Mouse (Mus musculus): Measurements from ENCODE around the gene Tirap. TPM values are rescaled to one million over a fixed set of nuclear protein-coding genes. Genes with fewer than 3 reads are reported as not detected.

The Tirap gene
- polyA plus RNA-seq (2015; fragmentation: Nextera tagmentation; extraction: Ambion mirVana), result 3.8 and 4.4 TPM in 2 replicates

DNA sequence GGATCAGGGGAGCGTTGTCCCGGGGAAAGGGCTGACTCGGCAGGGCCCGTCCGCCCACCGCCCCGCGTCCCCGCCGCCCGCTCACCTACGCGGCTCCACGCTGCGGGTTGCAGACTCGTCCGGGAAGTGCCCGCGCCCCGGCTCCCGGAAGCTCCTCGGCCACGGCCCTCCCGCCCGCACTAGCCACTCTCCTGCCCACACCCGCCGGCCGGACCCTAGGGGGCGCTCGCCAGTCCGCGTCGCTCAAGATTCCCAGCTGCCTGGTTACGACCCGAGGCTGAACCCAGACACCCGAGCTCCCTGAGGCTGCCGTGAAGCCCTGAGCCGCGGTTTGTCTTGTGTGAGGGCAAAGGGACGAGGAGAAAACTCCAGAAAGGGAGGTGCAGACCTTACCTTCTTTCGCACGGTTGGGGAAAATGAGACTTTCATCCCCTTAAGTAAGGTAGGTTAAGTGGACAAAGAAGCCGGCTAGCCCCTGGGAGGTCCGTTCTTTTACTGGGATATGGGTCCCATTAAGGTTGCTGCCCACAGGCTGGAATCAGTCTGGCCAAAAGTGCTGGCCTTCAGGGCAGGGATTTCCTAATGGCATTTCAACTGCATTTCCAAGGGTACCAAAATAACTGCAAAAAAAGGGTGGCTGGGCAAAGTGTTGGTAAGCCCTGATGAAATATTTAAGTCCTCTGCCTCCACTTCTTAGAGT is at the start of gene Tirap, which contains the start of gene Srpr:
Gene Tirap (minus strand): TSS at position 520 of the 700 bp plus-strand sequence.
Gene Srpr (plus strand): TSS at position 404 of the 700 bp plus-strand sequence.
- H3K27me3 ChIP-seq, result no peaks in the 10 kb centered on the region
- H3K9me3 ChIP-seq, result no peaks in the 10 kb centered on the region
- peak within 1 kb of the TSS; percentile 68 for H3K9ac ChIP-seq (replicated peaks)
- peak within 1 kb of the TSS; percentile 86 for H3K4me2 ChIP-seq (replicated peaks)
- H3K4me1 ChIP-seq, result peaks cover 16% of the 10 kb centered on the region
- WGBS, result 0% methylated on average over 42 of the region's 44 CpGs
- peak within 1 kb of the TSS; percentile 32; the same call in 1 of the 2 replicates for H3K27ac ChIP-seq (replicated peaks)
- H3K4me3 ChIP-seq, result peak within 1 kb of the TSS; percentile 64
- H3K36me3 ChIP-seq, result 0 out of 2 replicates have a peak, but pooled peaks cover 3% of the 10 kb centered on the region
- ATAC-seq (replicated peaks), result peak; percentile 92

DNA sequence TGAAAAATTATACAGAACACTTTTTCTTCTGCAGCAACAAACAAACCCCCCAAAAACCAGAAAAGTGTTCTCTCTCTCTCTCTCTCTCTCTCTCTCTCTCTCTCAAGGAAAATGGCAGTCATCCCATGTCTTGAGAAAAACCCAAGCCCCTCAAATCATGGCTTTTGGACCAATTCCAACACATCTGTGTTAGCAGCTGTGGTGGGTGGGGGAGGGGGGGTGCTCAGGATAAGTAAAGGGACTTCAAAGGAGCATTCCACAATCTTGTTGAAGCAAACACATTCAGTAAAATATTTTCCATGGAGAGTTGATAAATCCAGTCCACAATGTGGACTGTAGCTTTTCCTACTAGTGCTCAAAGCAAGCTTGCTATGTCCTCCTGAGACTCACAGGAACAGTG is 49.4 kb upstream of the Tirap start:
- Histone ChIP-seq H3K9ac (replicated peaks) (no peak overlapping the region), H3K4me3 (no peak overlapping the region), H3K27ac (replicated peaks) (peak overlapping the region; percentile 58; the same call in 1 of the 2 replicates), H3K9me3 (no peaks in the 10 kb centered on the region), H3K27me3 (no peaks in the 10 kb centered on the region), H3K36me3 (no peaks in the 10 kb centered on the region), H3K4me2 (replicated peaks) (no peak overlapping the region), H3K4me1 (peaks cover 14% of the 10 kb centered on the region; the same call in 1 of the 2 replicates)
- no peak for ATAC-seq (replicated peaks)

DNA sequence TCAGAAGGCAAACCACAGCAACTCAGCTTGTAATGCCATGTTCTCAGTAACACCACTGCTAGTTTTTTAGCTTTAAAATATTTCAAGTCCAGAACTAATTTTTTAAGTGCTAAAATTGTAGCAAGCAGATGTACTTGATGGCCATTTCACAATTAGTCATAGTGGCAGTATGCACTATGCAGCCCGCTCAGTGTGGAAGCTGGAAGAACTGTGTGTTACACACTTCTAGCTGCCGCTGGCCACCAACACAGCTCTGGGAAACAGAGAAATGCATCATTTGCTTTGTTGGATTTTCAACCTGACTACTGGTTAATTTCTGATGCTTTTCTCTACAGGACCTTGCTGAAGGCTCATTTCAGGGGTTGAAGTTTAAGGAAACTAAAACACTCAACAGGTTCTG is 47.3 kb upstream of the Tirap start:
- no peak for ATAC-seq (replicated peaks)
- H3K4me1 ChIP-seq, result peaks cover 14% of the 10 kb centered on the region; the same call in 1 of the 2 replicates
- peaks cover 4% of the 10 kb centered on the region; the same call in 1 of the 2 replicates for H3K36me3 ChIP-seq
- 88% methylated on average over 2 of the region's 2 CpGs for WGBS
- no peak overlapping the region for H3K27ac ChIP-seq (replicated peaks)
- no peaks in the 10 kb centered on the region for H3K9me3 ChIP-seq
- no peaks in the 10 kb centered on the region for H3K27me3 ChIP-seq
- no peak overlapping the region for H3K4me3 ChIP-seq
- H3K4me2 ChIP-seq (replicated peaks), result no peak overlapping the region
- no peak overlapping the region for H3K9ac ChIP-seq (replicated peaks)

DNA sequence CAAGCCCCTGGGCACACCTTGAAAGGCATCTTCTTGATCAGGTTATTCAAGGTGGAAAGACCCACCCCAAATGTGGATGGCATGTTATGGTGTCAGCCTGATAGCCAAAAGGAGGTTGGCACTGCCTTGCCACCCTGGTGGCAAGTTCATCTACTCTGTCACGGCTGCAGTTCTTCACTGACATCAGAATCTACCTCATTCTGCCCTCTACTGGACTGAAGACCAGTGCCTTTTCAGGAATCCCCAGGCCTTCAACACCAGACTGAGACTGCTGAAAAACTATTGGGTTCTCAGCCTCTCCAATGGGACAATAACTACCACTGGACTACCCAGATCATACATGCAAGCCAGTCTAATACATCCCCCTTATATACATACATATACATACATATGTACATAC is 39.6 kb upstream of the Tirap start:
- 71% methylated on average over 1 of the region's 1 CpGs for WGBS
- ATAC-seq (replicated peaks), result no peak
- Histone ChIP-seq H3K9ac (replicated peaks) (no peak overlapping the region), H3K4me1 (0 out of 2 replicates have a peak, but pooled peaks cover 1% of the 10 kb centered on the region), H3K4me2 (replicated peaks) (no peak overlapping the region), H3K27ac (replicated peaks) (no peak overlapping the region), H3K9me3 (no peaks in the 10 kb centered on the region), H3K36me3 (peaks cover 14% of the 10 kb centered on the region), H3K27me3 (no peaks in the 10 kb centered on the region), H3K4me3 (no peak overlapping the region)

DNA sequence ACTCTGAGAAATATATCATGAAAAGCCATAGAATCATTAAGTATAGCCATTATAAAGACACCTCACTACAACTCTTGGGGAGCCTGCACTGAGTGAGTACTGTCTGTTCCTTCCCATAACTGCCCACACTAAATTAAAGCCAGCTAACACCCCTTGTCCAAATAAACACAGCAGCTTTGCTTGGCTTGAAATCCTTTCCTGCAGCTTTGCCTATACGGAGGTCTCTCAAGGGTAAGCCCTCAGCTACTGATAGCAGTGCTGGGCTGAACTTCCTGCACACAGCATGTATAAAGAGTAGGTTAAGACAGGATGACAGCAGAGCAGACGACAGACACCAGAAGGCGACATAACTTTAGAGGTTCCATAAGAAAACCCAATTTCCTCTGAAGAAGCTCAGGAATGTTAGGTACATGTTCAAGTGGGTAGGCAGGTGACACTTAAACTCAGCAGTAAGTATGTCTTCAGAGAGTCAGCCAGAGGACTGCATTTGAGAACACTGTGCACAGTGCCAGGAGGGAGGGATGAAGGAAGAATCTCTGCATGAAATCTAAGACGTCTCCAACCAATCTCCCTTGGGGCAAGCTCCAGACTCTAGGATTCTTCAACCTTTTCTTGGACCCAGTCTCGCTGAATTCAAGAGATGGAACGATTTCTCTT is 39.0 kb upstream of the Tirap start:
- H3K9ac ChIP-seq (replicated peaks), result no peak overlapping the region
- peaks cover 20% of the 10 kb centered on the region for H3K36me3 ChIP-seq
- H3K27me3 ChIP-seq, result no peaks in the 10 kb centered on the region
- H3K4me2 ChIP-seq (replicated peaks), result no peak overlapping the region
- H3K4me3 ChIP-seq, result no peak overlapping the region
- H3K4me1 ChIP-seq, result no peaks in the 10 kb centered on the region
- WGBS, result 88% methylated on average over 6 of the region's 6 CpGs
- no peaks in the 10 kb centered on the region for H3K9me3 ChIP-seq
- no peak overlapping the region for H3K27ac ChIP-seq (replicated peaks)
- ATAC-seq (replicated peaks), result no peak

DNA sequence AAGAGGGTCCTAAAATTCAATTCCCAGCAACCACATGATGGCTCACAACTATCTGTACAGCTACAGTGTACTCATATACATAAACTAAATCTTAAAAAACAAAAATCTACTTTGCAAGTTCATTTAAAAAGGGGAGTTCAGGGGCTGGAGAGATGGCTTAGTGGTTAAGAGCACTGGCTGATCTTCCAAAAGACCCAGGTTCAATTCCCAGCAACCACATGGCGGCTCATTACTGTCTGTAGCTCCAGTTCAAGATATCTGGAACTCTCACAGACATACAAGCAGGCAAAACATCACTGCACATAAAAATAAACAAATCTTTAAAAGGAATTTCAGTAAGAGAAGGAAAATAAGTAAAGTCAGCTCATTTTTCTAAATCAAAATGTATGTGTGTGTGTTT is 38.3 kb upstream of the Tirap start:
- H3K36me3 ChIP-seq, result peaks cover 21% of the 10 kb centered on the region
- 91% methylated on average over 1 of the region's 1 CpGs for WGBS
- no peak overlapping the region for H3K27ac ChIP-seq (replicated peaks)
- no peaks in the 10 kb centered on the region for H3K9me3 ChIP-seq
- H3K4me3 ChIP-seq, result no peak overlapping the region
- no peak overlapping the region for H3K4me2 ChIP-seq (replicated peaks)
- no peaks in the 10 kb centered on the region for H3K27me3 ChIP-seq
- no peak overlapping the region for H3K9ac ChIP-seq (replicated peaks)
- H3K4me1 ChIP-seq, result no peaks in the 10 kb centered on the region
- ATAC-seq (replicated peaks), result no peak

DNA sequence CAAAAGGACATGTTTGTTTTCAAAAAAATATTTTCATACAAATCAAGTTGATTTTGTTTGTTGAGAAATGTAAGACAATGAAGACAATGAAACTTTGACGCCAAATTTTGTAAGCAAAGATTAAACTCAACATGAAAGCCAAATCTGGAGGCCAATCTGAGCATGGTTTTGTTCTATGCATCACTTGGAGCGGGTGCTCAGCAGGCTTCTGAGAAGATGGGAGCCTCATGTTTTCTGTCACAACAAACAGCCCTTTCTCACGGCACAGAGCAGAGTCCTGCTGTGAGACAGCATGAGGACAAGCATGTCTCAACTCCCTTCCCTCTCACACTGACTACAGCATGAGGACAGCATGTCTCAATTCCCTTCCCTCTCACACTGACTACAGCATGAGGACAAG is 35.9 kb upstream of the Tirap start:
- no peaks in the 10 kb centered on the region for H3K4me1 ChIP-seq
- ATAC-seq (replicated peaks), result no peak
- 48% methylated on average over 3 of the region's 3 CpGs for WGBS

DNA sequence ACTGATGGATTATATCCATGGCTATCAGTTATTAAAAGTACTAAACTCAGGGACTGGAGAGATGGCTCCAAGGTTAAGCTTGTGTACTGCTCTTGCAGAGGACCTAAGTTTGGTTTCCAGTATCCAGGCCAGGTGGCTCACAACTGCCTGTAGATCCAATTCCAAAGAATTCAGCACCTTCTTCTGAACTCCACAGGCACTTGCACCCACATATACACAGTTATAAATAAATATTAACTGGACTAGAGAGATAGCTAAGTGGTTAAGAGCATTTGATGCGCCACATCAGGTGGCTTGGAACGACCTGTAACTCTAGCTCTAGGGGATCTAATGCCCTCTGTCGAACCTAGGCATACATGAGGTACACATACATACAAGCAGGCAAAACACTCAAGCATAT is 28.6 kb upstream of the Tirap start:
- Histone ChIP-seq H3K4me3 (no peak overlapping the region), H3K27me3 (no peaks in the 10 kb centered on the region), H3K9ac (replicated peaks) (no peak overlapping the region), H3K9me3 (no peaks in the 10 kb centered on the region), H3K4me1 (no peaks in the 10 kb centered on the region), H3K36me3 (peaks cover 30% of the 10 kb centered on the region), H3K27ac (replicated peaks) (no peak overlapping the region), H3K4me2 (replicated peaks) (no peak overlapping the region)
- ATAC-seq (replicated peaks), result no peak
- 95% methylated on average over 3 of the region's 3 CpGs for WGBS

More for the DNA sequence above, 35.9 kb upstream of the Tirap start:
- Histone ChIP-seq H3K4me3 (no peak overlapping the region), H3K9me3 (no peaks in the 10 kb centered on the region), H3K9ac (replicated peaks) (no peak overlapping the region), H3K4me2 (replicated peaks) (no peak overlapping the region), H3K27me3 (no peaks in the 10 kb centered on the region), H3K27ac (replicated peaks) (no peak overlapping the region), H3K36me3 (peaks cover 41% of the 10 kb centered on the region)

DNA sequence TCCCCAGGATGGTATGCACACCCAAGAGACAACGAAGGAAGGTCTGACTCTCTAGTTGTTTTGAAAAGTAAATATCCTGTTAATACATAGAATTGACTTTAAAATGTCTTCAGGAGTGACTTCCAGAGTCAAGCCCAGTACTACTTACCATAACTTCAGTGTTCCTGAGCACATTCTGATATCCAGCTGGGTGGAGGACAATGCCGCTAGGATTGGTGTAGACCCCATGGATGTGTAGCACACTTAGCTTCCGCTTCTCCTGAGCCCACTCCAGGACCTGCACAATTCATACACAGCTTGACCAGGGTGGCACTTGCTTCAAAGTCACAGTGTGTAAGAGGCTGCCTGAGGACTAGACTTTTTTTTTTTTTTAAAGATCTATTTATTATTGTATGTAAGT is 23.4 kb upstream of the Tirap start:
- Histone ChIP-seq H3K4me3 (no peak overlapping the region), H3K36me3 (peaks cover 49% of the 10 kb centered on the region), H3K4me2 (replicated peaks) (no peak overlapping the region), H3K4me1 (no peaks in the 10 kb centered on the region), H3K27me3 (no peaks in the 10 kb centered on the region), H3K9me3 (no peaks in the 10 kb centered on the region), H3K27ac (replicated peaks) (no peak overlapping the region), H3K9ac (replicated peaks) (no peak overlapping the region)
- ATAC-seq (replicated peaks), result no peak
- WGBS, result 96% methylated on average over 3 of the region's 3 CpGs

DNA sequence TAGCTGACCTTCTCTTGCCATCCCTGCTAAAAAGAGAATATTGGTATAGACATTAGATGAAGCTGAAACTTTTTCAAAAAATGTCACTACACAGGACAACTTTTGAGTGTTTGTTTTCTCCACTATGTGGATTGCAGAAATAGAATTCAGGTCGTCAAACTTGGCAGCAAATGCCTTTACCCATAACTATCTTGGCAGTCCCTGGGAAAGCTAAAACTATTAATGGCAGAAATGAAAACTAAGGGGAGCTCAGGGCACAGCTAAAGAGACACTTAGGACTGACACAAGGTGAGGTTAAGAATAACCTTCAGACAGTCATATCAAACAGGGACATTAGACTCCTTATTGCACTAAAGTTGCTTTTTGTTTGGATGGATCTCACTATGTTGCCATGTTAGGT is 17.9 kb upstream of the Tirap start:
- no peak overlapping the region for H3K27ac ChIP-seq (replicated peaks)
- no peak for ATAC-seq (replicated peaks)
- WGBS, result 74% methylated on average over 1 of the region's 1 CpGs
- H3K4me3 ChIP-seq, result no peak overlapping the region
- H3K4me1 ChIP-seq, result no peaks in the 10 kb centered on the region
- no peak overlapping the region for H3K9ac ChIP-seq (replicated peaks)
- H3K9me3 ChIP-seq, result no peaks in the 10 kb centered on the region
- H3K27me3 ChIP-seq, result no peaks in the 10 kb centered on the region
- peaks cover 86% of the 10 kb centered on the region for H3K36me3 ChIP-seq
- H3K4me2 ChIP-seq (replicated peaks), result no peak overlapping the region

DNA sequence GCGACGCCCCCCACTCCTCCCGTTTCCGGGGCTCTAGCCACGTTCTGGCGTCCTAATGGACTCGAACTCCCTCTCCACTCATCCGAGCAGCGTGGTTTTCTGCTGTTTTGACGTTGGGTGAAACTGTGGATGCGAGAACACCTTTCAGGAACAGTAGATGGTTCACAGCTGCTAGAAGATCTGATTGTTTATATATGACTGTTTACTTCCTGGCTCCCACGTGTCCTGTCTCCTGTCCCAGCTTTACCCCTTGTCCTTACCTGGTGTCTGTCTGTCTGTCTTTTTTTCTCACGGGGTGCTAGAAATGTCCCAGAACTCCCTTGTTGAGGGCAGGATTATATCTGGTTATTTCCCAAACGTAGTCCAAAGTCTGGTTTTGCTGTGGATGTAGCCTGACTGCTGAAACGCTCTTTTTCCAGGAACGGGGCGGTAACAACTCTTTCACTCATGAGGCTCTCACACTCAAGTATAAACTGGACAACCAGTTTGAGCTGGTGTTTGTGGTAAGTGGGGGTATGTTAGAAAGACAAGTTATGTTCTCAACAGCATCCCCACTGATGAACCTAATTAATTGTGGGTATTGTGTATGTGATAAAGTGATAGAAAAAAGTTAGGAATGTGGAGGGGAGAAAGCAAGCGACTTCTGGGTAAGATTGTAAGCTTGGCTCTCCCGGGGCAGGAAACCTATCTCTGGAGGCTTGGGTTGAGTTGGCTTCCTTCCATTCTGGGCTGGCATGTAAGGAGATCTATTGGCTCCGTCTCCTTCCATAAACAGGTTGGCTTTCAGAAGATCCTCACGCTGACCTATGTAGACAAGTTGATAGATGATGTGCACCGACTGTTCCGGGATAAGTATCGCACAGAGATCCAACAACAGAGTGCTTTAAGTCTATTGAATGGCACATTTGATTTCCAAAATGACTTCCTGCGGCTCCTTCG is 11.8 kb upstream of the Tirap start:
- Histone ChIP-seq H3K27ac (replicated peaks) (peak overlapping the region; percentile 70; the same call in 1 of the 2 replicates), H3K36me3 (peaks cover 41% of the 10 kb centered on the region)
- no peak for ATAC-seq (replicated peaks)

More for the DNA sequence above, 11.8 kb upstream of the Tirap start:
- no peaks in the 10 kb centered on the region for H3K27me3 ChIP-seq
- H3K4me1 ChIP-seq, result peaks cover 18% of the 10 kb centered on the region
- no peaks in the 10 kb centered on the region for H3K9me3 ChIP-seq
- peak overlapping the region; percentile 67 for H3K9ac ChIP-seq (replicated peaks)
- H3K4me3 ChIP-seq, result peak overlapping the region; percentile 74
- H3K4me2 ChIP-seq (replicated peaks), result peak overlapping the region; percentile 88
- 38% methylated on average over 26 of the region's 26 CpGs for WGBS

Data from forebrain, embryonic 15.5 days (tissue).